8 mouse cellular contexts compared by ENCODE assay signal in genomic region chr10:81378553-81379182, GRCm38 (mm10). TPM values are rescaled to one million over a fixed set of nuclear protein-coding genes. Genes with fewer than 3 reads are reported as not detected.
DNase-seq lines count a peak whose midpoint lies in the region; TF ChIP-seq lines count a peak whose summit lies in the region.

No protein-coding gene starts in this region.

- no peak overlapping the region for H3K27ac ChIP-seq in cortical plate, adult 2 months (ENCODE audit: insufficient read depth, low read length)

- no peaks in the 10 kb centered on the region for H3K27me3 ChIP-seq in megakaryocyte, embryonic 14.5 days (replicated peaks)

- DNase-seq in ZHBTc4 (ENCODE audit: low read depth, low spot score) = peak; percentile 100
- DNase-seq in gastrocnemius, adult 8-10 months (ENCODE audit: low spot score in 2 of 2) = peak; percentile 100
- peak; percentile 99 for DNase-seq in hindlimb bud, embryonic 11.5 days (ENCODE audit: extremely low spot score, low read depth, low spot score)
- DNase-seq in left cerebral cortex, adult 8-10 months (ENCODE audit: low spot score in 2 of 2) = peak; percentile 98 to 100
- DNase-seq in right cerebral cortex, postnatal 10 days (ENCODE audit: low spot score in 2 of 2) = peak; percentile 100
- DNase-seq in urinary bladder, postnatal 25 days (ENCODE audit: low spot score) = peak; percentile 100

- H3K36me3 ChIP-seq in megakaryocyte, embryonic 14.5 days (replicated peaks; ENCODE audit: low read length) = peaks cover 31% of the 10 kb centered on the region

- 0 out of 2 replicates have a peak, but pooled peaks have one; percentile 15 for TF ChIP-seq POLR2A in cortical plate, adult 2 months (IDR thresholded peaks at IDR 0.05; ENCODE audit: extremely low read depth, insufficient read depth, low read length)

- peak overlapping the region; percentile 89 for H3K4me3 ChIP-seq in cortical plate, adult 2 months (ENCODE audit: insufficient read depth, low read length)
- peak overlapping the region; percentile 95 for H3K4me3 ChIP-seq in megakaryocyte, embryonic 14.5 days (replicated peaks)

- H3K4me1 ChIP-seq in cortical plate, adult 2 months (ENCODE audit: control insufficient read depth, insufficient read depth, low read length) = peaks cover 7% of the 10 kb centered on the region; the same call in 1 of the 2 replicates
- H3K4me1 ChIP-seq in megakaryocyte, embryonic 14.5 days = peaks cover 83% of the 10 kb centered on the region

- TF ChIP-seq CTCF in cortical plate, adult 2 months (IDR thresholded peaks at IDR 0.05; ENCODE audit: extremely low read depth, insufficient read depth, low read length) = no peak

- H3K9me3 ChIP-seq in megakaryocyte, embryonic 14.5 days = no peaks in the 10 kb centered on the region

RNA-seq across cellular contexts. Expression of gene Fzr1, which starts 0.4 kb away (rescaled TPM):
- polyA plus RNA-seq in cortical plate, adult 2 months (2012; rRNA removed) = 75.5 and 76.0 TPM in 2 replicates
- total RNA-seq in gastrocnemius, adult 8-10 months (2022) = 10 to 100 TPM; 14.8 to 18.5 (median 16.6) TPM
- total RNA-seq in left cerebral cortex, adult 8-10 months (2022) = 10 to 100 TPM; 66.8 to 73.4 (median 70.6) TPM
- 71.2 and 72.9 TPM in 2 replicates for polyA plus RNA-seq in megakaryocyte, embryonic 14.5 days (2012; ENCODE audit: insufficient read depth, low replicate concordance)

RNA-seq across cellular contexts. Expression of gene Dohh, which starts 5.6 kb away (rescaled TPM):
- polyA plus RNA-seq in cortical plate, adult 2 months (2012; rRNA removed) = 106 and 108 TPM in 2 replicates
- total RNA-seq in gastrocnemius, adult 8-10 months (2022) = 10 to 100 TPM; 46.5 to 50.1 (median 47.4) TPM
- total RNA-seq in left cerebral cortex, adult 8-10 months (2022) = 10 to 100 TPM; 81.4 to 89.7 (median 85.5) TPM
- polyA plus RNA-seq in megakaryocyte, embryonic 14.5 days (2012; ENCODE audit: insufficient read depth, low replicate concordance) = 80.4 and 114 TPM in 2 replicates

RNA-seq across cellular contexts. Expression of gene Gm48551, which starts 5.6 kb away (rescaled TPM):
- 5.8 and 5.9 TPM in 2 replicates for polyA plus RNA-seq in cortical plate, adult 2 months (2012; rRNA removed)
- total RNA-seq in gastrocnemius, adult 8-10 months (2022) = 1 to 10 TPM in 2 of 4 experiments, under 1 TPM in 2; 0.59 to 1.8 (median 1.1) TPM
- total RNA-seq in left cerebral cortex, adult 8-10 months (2022) = 1 to 10 TPM; 2.0 to 5.2 (median 4.0) TPM
- polyA plus RNA-seq in megakaryocyte, embryonic 14.5 days (2012; ENCODE audit: insufficient read depth, low replicate concordance) = 0.89 TPM in 1 of 2 replicates, not detected in the other

RNA-seq across cellular contexts. Expression of gene Gm48552, which starts 10.1 kb away (rescaled TPM):
- 6.8 and 7.8 TPM in 2 replicates for polyA plus RNA-seq in cortical plate, adult 2 months (2012; rRNA removed)
- total RNA-seq in gastrocnemius, adult 8-10 months (2022) = 1 to 10 TPM in 2 of 4 experiments, under 1 TPM in 1, not detected in 1; 0.43 to 1.1 (median 1.1) TPM
- total RNA-seq in left cerebral cortex, adult 8-10 months (2022) = 1 to 10 TPM; 2.5 to 3.3 (median 2.6) TPM
- 8.4 TPM in 1 of 2 replicates, not detected in the other for polyA plus RNA-seq in megakaryocyte, embryonic 14.5 days (2012; ENCODE audit: insufficient read depth, low replicate concordance)

RNA-seq across cellular contexts. Expression of gene 4930404N11Rik, which starts 13.1 kb away (rescaled TPM):
- 0.45 and 0.52 TPM in 2 replicates for polyA plus RNA-seq in cortical plate, adult 2 months (2012; rRNA removed)
- total RNA-seq in gastrocnemius, adult 8-10 months (2022) = under 1 TPM; 0.22 to 0.68 (median 0.60) TPM
- 1 to 10 TPM in 3 of 4 experiments, under 1 TPM in 1; 0.77 to 2.4 (median 1.2) TPM for total RNA-seq in left cerebral cortex, adult 8-10 months (2022)
- 30.6 and 109 TPM in 2 replicates for polyA plus RNA-seq in megakaryocyte, embryonic 14.5 days (2012; ENCODE audit: insufficient read depth, low replicate concordance)
